Mouse (Mus musculus): Measurements from ENCODE around the gene Tut7. TPM values are rescaled to one million over a fixed set of nuclear protein-coding genes. Genes with fewer than 3 reads are reported as not detected.
A peak's percentile ranks its signal among the peaks of the same experiment; 100 is the strongest.

Tut7 gene
- polyA plus RNA-seq, 1 experiment: 99.1 TPM

DNA sequence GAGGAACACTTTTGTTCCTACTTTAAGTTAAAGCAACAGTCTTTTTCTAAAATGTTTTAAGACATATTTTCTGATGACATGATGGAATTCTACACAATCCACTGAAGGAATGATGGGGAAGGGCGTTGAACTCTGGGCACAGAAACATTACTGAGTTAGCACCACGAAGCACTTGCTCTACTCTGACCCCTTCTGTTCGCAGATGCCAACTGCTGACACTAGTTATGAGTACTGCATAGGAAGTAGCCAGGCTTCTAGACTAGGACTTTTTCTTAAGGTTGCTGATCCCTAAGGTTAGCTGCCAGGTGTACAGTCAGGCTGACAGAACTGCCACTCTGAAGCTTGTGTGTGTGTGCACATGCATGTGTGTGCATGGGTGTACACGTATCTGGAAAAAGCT lies 43.7 kb downstream of the Tut7 start:
- Histone ChIP-seq H3K27ac (ENCODE audit: insufficient read depth, low read length) (no peak overlapping the region), H3K9ac (ENCODE audit: low read depth, poor library complexity, severe bottlenecking) (no peak overlapping the region), H3K9me3 (replicated peaks; ENCODE audit: control insufficient read depth, insufficient read depth, low read length, poor library complexity, severe bottlenecking) (no peaks in the 10 kb centered on the region), H3K4me3 (ENCODE audit: low read depth, low read length) (no peak overlapping the region), H3K4me1 (ENCODE audit: control insufficient read depth, insufficient read depth, low read length) (no peaks in the 10 kb centered on the region), H3K27me3 (ENCODE audit: control insufficient read depth, insufficient read depth, low read length, poor library complexity, severe bottlenecking) (no peaks in the 10 kb centered on the region), H3K36me3 (ENCODE audit: control insufficient read depth, insufficient read depth, low read length, poor library complexity, severe bottlenecking) (peaks cover 24% of the 10 kb centered on the region)
- TF ChIP-seq CTCF (IDR thresholded peaks at IDR 0.05; ENCODE audit: low read depth, low read length) (no peak), POLR2A (IDR thresholded peaks at IDR 0.05; ENCODE audit: insufficient read depth, low read length) (no peak), EP300 (IDR thresholded peaks at IDR 0.05; ENCODE audit: insufficient read depth, low read depth, low read length) (no peak)

GRCm38 (mm10) chr13:59775168-59775567 lies 47.8 kb downstream of the Tut7 start:
- Histone ChIP-seq H3K27me3 (ENCODE audit: control insufficient read depth, insufficient read depth, low read length, poor library complexity, severe bottlenecking) (no peaks in the 10 kb centered on the region), H3K4me3 (ENCODE audit: low read depth, low read length) (no peak overlapping the region), H3K9me3 (replicated peaks; ENCODE audit: control insufficient read depth, insufficient read depth, low read length, poor library complexity, severe bottlenecking) (no peaks in the 10 kb centered on the region), H3K9ac (ENCODE audit: low read depth, poor library complexity, severe bottlenecking) (no peak overlapping the region), H3K36me3 (ENCODE audit: control insufficient read depth, insufficient read depth, low read length, poor library complexity, severe bottlenecking) (peaks cover 7% of the 10 kb centered on the region; the same call in 1 of the 2 replicates), H3K4me1 (ENCODE audit: control insufficient read depth, insufficient read depth, low read length) (peaks cover 2% of the 10 kb centered on the region), H3K27ac (ENCODE audit: insufficient read depth, low read length) (no peak overlapping the region)
- TF ChIP-seq POLR2A (IDR thresholded peaks at IDR 0.05; ENCODE audit: insufficient read depth, low read length) (no peak), CTCF (IDR thresholded peaks at IDR 0.05; ENCODE audit: low read depth, low read length) (no peak), EP300 (IDR thresholded peaks at IDR 0.05; ENCODE audit: insufficient read depth, low read depth, low read length) (no peak)

DNA sequence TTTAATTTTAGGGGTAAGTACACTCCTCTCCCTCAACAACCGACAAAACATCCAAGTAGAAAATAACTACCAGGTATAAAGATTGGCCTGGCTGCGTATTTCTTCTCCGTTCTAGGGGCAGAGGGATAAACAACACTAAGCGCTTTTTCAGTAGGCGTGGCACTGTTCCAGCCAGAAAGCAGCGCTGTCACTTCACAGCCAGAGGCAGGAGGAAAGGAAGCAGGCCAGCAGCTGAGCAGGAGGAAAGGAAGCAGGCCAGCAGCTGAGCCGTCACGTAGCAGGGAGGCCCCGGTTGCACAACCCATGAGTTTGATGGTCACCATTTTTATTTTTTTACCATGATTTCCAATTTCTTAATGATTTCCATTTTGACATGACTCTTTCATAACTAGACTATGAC lies 51.7 kb downstream of the Tut7 start:
- Histone ChIP-seq H3K27ac (ENCODE audit: insufficient read depth, low read length) (no peak overlapping the region), H3K36me3 (ENCODE audit: control insufficient read depth, insufficient read depth, low read length, poor library complexity, severe bottlenecking) (0 out of 2 replicates have a peak, but pooled peaks cover 2% of the 10 kb centered on the region), H3K4me3 (ENCODE audit: low read depth, low read length) (no peak overlapping the region)

GRCm38 (mm10) chr13:59770847-59771246 lies 52.1 kb downstream of the Tut7 start:
- Histone ChIP-seq H3K9me3 (replicated peaks; ENCODE audit: control insufficient read depth, insufficient read depth, low read length, poor library complexity, severe bottlenecking) (no peaks in the 10 kb centered on the region), H3K4me1 (ENCODE audit: control insufficient read depth, insufficient read depth, low read length) (peaks cover 2% of the 10 kb centered on the region), H3K9ac (ENCODE audit: low read depth, poor library complexity, severe bottlenecking) (peak overlapping the region; percentile 75), H3K27me3 (ENCODE audit: control insufficient read depth, insufficient read depth, low read length, poor library complexity, severe bottlenecking) (no peaks in the 10 kb centered on the region), H3K36me3 (ENCODE audit: control insufficient read depth, insufficient read depth, low read length, poor library complexity, severe bottlenecking) (0 out of 2 replicates have a peak, but pooled peaks cover 2% of the 10 kb centered on the region), H3K4me3 (ENCODE audit: low read depth, low read length) (0 out of 2 replicates have a peak overlapping the region, but pooled peaks have one; percentile 12), H3K27ac (ENCODE audit: insufficient read depth, low read length) (peak overlapping the region; percentile 89; the same call in 1 of the 2 replicates)
- TF ChIP-seq POLR2A (IDR thresholded peaks at IDR 0.05; ENCODE audit: insufficient read depth, low read length) (no peak), EP300 (IDR thresholded peaks at IDR 0.05; ENCODE audit: insufficient read depth, low read depth, low read length) (no peak), CTCF (IDR thresholded peaks at IDR 0.05; ENCODE audit: low read depth, low read length) (no peak)

More for the DNA sequence above, 51.7 kb downstream of the Tut7 start:
- Histone ChIP-seq H3K27me3 (ENCODE audit: control insufficient read depth, insufficient read depth, low read length, poor library complexity, severe bottlenecking) (no peaks in the 10 kb centered on the region), H3K9me3 (replicated peaks; ENCODE audit: control insufficient read depth, insufficient read depth, low read length, poor library complexity, severe bottlenecking) (no peaks in the 10 kb centered on the region), H3K4me1 (ENCODE audit: control insufficient read depth, insufficient read depth, low read length) (peaks cover 2% of the 10 kb centered on the region), H3K9ac (ENCODE audit: low read depth, poor library complexity, severe bottlenecking) (no peak overlapping the region)
- TF ChIP-seq EP300 (IDR thresholded peaks at IDR 0.05; ENCODE audit: insufficient read depth, low read depth, low read length) (no peak), CTCF (IDR thresholded peaks at IDR 0.05; ENCODE audit: low read depth, low read length) (no peak), POLR2A (IDR thresholded peaks at IDR 0.05; ENCODE audit: insufficient read depth, low read length) (no peak)

DNA sequence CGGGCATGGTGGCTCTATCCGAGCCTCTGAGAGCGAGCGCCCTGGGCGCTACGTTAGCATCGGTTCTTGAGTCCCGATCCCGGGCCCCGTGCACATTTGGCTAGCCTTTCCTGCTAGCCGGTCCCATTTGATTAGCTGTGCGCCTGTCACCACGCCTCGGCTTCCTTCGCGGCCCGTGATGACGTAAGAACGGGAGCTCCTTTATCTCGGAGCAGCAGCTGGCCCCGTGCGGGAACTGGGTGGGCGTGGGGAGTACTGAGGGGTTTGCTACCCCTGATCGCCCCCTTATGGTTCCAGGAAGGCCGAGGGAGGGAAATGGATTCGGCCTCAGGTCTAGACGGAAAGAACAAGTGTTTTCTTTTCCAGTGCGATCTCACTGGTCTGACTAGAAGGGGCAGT lies 52.8 kb downstream of the Tut7 start:
- peak overlapping the region; percentile 92 for H3K4me3 ChIP-seq (ENCODE audit: low read depth, low read length)
- H3K36me3 ChIP-seq (ENCODE audit: control insufficient read depth, insufficient read depth, low read length, poor library complexity, severe bottlenecking): no peaks in the 10 kb centered on the region
- peaks cover 2% of the 10 kb centered on the region for H3K4me1 ChIP-seq (ENCODE audit: control insufficient read depth, insufficient read depth, low read length)
- peak overlapping the region; percentile 89 for H3K27ac ChIP-seq (ENCODE audit: insufficient read depth, low read length)
- H3K9me3 ChIP-seq (replicated peaks; ENCODE audit: control insufficient read depth, insufficient read depth, low read length, poor library complexity, severe bottlenecking): no peaks in the 10 kb centered on the region
- TF ChIP-seq CTCF (IDR thresholded peaks at IDR 0.05; ENCODE audit: low read depth, low read length): peak; percentile 11
- no peak for TF ChIP-seq POLR2A (IDR thresholded peaks at IDR 0.05; ENCODE audit: insufficient read depth, low read length)
- no peaks in the 10 kb centered on the region for H3K27me3 ChIP-seq (ENCODE audit: control insufficient read depth, insufficient read depth, low read length, poor library complexity, severe bottlenecking)
- H3K9ac ChIP-seq (ENCODE audit: low read depth, poor library complexity, severe bottlenecking): peak overlapping the region; percentile 75

DNA sequence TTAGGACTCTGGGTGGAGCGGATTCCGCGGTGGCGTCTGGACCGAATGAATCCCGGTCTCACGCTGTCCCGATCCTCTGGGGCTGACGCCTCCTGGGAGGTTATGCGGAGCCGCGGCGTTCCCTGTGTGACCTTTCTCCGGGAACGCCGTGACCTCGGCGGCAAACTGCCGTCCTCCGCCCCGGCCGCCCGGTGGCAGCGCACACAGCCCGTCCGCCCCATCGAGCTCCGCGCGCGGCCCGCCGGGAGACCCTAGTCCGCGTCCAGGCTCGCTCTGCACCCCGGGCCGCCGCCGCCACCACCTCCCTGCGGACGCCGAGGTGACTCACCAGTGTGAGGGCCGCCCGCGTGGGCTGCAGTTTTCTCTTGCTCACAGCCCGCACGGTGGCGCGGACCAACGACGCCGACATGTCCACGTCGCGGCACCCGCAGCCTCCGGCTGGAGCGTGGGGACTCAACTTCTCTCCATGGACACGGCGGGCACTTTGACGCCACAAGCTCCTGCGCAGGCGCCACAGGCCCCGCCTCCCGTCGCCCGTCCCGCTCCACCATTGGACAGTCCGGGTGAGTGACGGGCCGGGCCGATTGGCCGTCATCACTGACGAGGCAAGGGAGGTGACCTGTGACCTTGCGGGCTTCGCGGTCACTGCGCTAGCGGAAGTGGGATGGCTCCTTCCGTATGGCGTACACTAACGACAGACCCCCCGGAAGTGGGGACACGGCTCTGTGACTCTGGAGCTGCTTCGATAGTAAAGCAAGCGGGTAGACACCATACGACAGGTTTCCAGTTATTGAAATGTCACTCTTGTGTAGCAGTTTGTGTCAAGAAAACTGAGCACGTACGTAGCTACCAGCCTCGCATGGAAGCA lies 53.4 kb downstream of the Tut7 start, which contains the start of gene Isca1:
Isca1 (minus strand) TSS at position 515 of the 868 bp plus-strand sequence.
- H3K36me3 ChIP-seq (ENCODE audit: control insufficient read depth, insufficient read depth, low read length, poor library complexity, severe bottlenecking): no peaks in the 10 kb centered on the region
- no peaks in the 10 kb centered on the region for H3K9me3 ChIP-seq (replicated peaks; ENCODE audit: control insufficient read depth, insufficient read depth, low read length, poor library complexity, severe bottlenecking)
- peak within 1 kb of the TSS; percentile 92 for H3K4me3 ChIP-seq (ENCODE audit: low read depth, low read length)
- H3K27me3 ChIP-seq (ENCODE audit: control insufficient read depth, insufficient read depth, low read length, poor library complexity, severe bottlenecking): no peaks in the 10 kb centered on the region
- TF ChIP-seq POLR2A (IDR thresholded peaks at IDR 0.05; ENCODE audit: insufficient read depth, low read length) (peak; percentile 44), CTCF (IDR thresholded peaks at IDR 0.05; ENCODE audit: low read depth, low read length) (no peak), EP300 (IDR thresholded peaks at IDR 0.05; ENCODE audit: insufficient read depth, low read depth, low read length) (0 out of 2 replicates have a peak, but pooled peaks have one; percentile 32)
- peak within 1 kb of the TSS; percentile 75 for H3K9ac ChIP-seq (ENCODE audit: low read depth, poor library complexity, severe bottlenecking)
- H3K4me1 ChIP-seq (ENCODE audit: control insufficient read depth, insufficient read depth, low read length): peaks cover 2% of the 10 kb centered on the region
- peak within 1 kb of the TSS; percentile 89 for H3K27ac ChIP-seq (ENCODE audit: insufficient read depth, low read length)
